Mouse (Mus musculus): Measurements from ENCODE around the gene Plcg2. TPM values are rescaled to one million over a fixed set of nuclear protein-coding genes. Genes with fewer than 3 reads are reported as not detected.

The Plcg2 gene
- polyA plus RNA-seq, 1 experiment from 2014 or later, result 7.6 TPM

- H3K27me3 ChIP-seq, result no peaks in the 10 kb centered on the region
- ChIA-PET CTCF (interaction anchor here (0.9 kb wide), 1 partner anchor 12 kb away, joined by 3 read pairs; no protein-coding TSS in a partner anchor), POLR2A (interaction anchor here (0.6 kb wide), 1 partner anchor 33 kb away, joined by 4 read pairs; no protein-coding TSS in a partner anchor)
- in situ Hi-C loops (cut with MboI; ENCODE audit: low pct_unique_long_range_greater_than_20kb), result no loop called here
- DNase-seq (ENCODE audit: low read depth, low spot score) (no peak), ATAC-seq (no peak)
- TF ChIP-seq CTCF (IDR thresholded peaks at IDR 0.05), result no peak
Observed at GRCm38 (mm10) chr8:117670461-117670860, 172.4 kb downstream of the Plcg2 start.

- TF ChIP-seq CTCF (IDR thresholded peaks at IDR 0.05), result no peak
- DNase-seq (ENCODE audit: low read depth, low spot score) (no peak), ATAC-seq (no peak)
- ChIA-PET CTCF (no interaction called here), POLR2A (interaction anchor here (0.6 to 1.2 kb wide), 2 partner anchors 9 to 96 kb away, joined by 3 read pairs; no protein-coding TSS in a partner anchor)
- in situ Hi-C loops (cut with MboI; ENCODE audit: low pct_unique_long_range_greater_than_20kb), result no loop called here
- H3K27me3 ChIP-seq, result no peaks in the 10 kb centered on the region
Observed at GRCm38 (mm10) chr8:117672558-117672957, 174.5 kb downstream of the Plcg2 start.

GRCm38 (mm10) chr8:117673430-117673830 is 175.3 kb downstream of the Plcg2 start, which contains the start of gene Sdr42e1:
Gene Sdr42e1 (minus strand): TSS chr8:117673689.
- ATAC-seq (peak; percentile 57), DNase-seq (ENCODE audit: low read depth, low spot score) (no peak)
- no peaks in the 10 kb centered on the region for H3K27me3 ChIP-seq
- in situ Hi-C loops (cut with MboI; ENCODE audit: low pct_unique_long_range_greater_than_20kb), result no loop called here
- CTCF ChIA-PET, result no interaction called here
- no peak for TF ChIP-seq CTCF (IDR thresholded peaks at IDR 0.05)
- POLR2A ChIA-PET, result interaction anchor here (1.1 to 1.2 kb wide), 2 partner anchors 8 to 12 kb away, joined by 3 read pairs; no protein-coding TSS in a partner anchor

DNA sequence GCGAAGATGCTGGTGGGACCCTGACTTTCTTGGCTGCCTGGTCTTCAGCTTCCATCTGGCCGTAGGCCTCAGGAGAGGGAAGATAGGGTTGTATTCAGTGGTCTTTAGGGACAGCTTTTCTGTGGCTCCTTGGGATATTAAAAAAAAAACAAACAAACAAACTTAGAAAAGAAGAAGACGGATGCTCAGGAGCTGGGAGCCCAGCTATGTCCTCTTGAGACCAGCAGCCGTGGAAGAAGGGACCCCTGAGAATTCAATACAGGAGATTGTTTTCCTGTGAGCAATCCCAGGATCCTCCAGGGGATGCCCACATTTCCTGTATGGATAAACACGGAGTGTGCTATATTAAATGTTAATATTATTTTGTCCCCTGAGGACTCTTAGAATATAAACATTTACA is 177.1 kb downstream of the Plcg2 start:
- ChIA-PET CTCF (no interaction called here), POLR2A (no interaction called here)
- in situ Hi-C loops (cut with MboI; ENCODE audit: low pct_unique_long_range_greater_than_20kb), result no loop called here
- H3K27me3 ChIP-seq, result peaks cover 1% of the 10 kb centered on the region
- TF ChIP-seq CTCF (IDR thresholded peaks at IDR 0.05), result no peak
- ATAC-seq (no peak), DNase-seq (ENCODE audit: low read depth, low spot score) (no peak)

DNA sequence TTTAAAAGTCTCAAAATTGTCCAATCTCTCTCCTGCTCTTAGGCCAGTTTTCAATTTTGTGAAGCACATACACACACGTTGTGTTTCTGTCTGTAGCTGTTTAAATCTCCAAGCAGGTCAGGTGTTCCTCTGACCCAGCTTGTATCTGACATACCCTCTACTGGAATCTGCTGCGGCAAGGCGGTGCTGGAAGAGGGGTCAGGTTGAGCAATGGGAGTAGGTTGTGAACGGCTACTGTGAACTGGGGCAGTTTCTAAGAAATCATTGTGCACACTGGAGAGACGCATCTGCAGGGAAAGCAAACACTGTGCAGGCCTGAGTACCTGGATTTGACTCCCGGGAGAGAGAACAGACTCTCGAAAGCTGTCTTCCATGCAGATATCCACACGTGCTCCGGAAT is 178.4 kb downstream of the Plcg2 start:
- no peak for DNase-seq (ENCODE audit: low read depth, low spot score)
- in situ Hi-C loops (cut with MboI; ENCODE audit: low pct_unique_long_range_greater_than_20kb), result no loop called here
- CTCF ChIA-PET, result interaction anchor here (1.4 kb wide), 1 partner anchor 30 kb away, joined by 4 read pairs; no protein-coding TSS in a partner anchor
- no peak for TF ChIP-seq CTCF (IDR thresholded peaks at IDR 0.05)
- POLR2A ChIA-PET, result no interaction called here
- H3K27me3 ChIP-seq, result peaks cover 7% of the 10 kb centered on the region
- ATAC-seq, result no peak

- ATAC-seq (no peak), DNase-seq (ENCODE audit: low read depth, low spot score) (no peak)
- ChIA-PET CTCF (interaction anchor here (1.4 kb wide), 1 partner anchor 31 kb away, joined by 4 read pairs; no protein-coding TSS in a partner anchor), POLR2A (no interaction called here)
- TF ChIP-seq CTCF (IDR thresholded peaks at IDR 0.05), result no peak
- H3K27me3 ChIP-seq, result peaks cover 12% of the 10 kb centered on the region
- in situ Hi-C loops (cut with MboI; ENCODE audit: low pct_unique_long_range_greater_than_20kb), result no loop called here
Observed at GRCm38 (mm10) chr8:117677011-117677410, 178.9 kb downstream of the Plcg2 start.

DNA sequence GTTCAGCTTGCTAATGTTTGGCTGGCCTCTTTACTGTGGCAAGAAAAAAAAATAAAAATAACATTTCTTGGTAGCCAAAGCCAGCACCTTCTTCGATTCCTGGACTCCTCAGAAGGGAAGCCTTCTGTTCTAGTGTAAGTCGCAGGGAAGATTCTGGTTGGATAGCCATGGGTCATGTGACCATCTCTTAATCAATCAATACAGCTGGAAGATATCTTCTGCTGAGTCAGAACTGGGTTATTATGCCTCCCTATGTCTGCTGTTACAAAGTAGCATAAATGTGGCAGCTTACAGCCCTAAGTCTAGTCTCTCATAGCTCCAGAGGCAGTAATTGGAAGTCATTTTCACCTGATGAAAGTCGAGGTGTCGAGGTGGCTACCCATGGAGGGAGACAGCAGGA is 180.6 kb downstream of the Plcg2 start:
- ChIA-PET POLR2A (no interaction called here), CTCF (interaction anchor here (1.1 kb wide), 1 partner anchor 171 kb away, joined by 3 read pairs; no protein-coding TSS in a partner anchor)
- H3K27me3 ChIP-seq, result peaks cover 13% of the 10 kb centered on the region
- TF ChIP-seq CTCF (IDR thresholded peaks at IDR 0.05), result no peak
- in situ Hi-C loops (cut with MboI; ENCODE audit: low pct_unique_long_range_greater_than_20kb), result no loop called here
- DNase-seq (ENCODE audit: low read depth, low spot score), result no peak
- no peak for ATAC-seq

- no peak for DNase-seq (ENCODE audit: low read depth, low spot score)
- CTCF ChIA-PET, result no interaction called here
- H3K27me3 ChIP-seq, result peaks cover 21% of the 10 kb centered on the region
Observed at GRCm38 (mm10) chr8:117683925-117684472, 185.9 kb downstream of the Plcg2 start.

DNA sequence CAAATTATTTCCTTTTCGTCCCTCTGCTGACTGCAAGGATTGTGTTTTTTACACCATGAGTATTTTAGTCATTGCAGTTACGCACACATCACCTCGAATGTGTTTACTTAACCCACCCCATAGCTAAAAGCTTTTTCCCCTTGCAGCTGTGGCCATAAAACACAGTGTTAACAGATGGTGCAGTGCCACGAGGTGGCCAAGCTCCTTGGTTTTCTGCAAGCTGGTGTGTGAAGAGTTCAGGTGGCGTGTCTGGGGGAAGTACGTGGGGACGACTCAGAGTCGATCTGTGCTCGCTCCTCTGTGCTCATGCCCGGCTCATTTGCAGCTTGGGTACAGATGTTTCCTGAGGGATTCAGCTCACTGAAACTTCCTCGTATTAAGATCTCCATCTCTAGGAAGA is 186.4 kb downstream of the Plcg2 start:
- peaks cover 21% of the 10 kb centered on the region for H3K27me3 ChIP-seq
- ChIA-PET CTCF (no interaction called here), POLR2A (no interaction called here)
- in situ Hi-C loops (cut with MboI; ENCODE audit: low pct_unique_long_range_greater_than_20kb), result no loop called here
- ATAC-seq (no peak), DNase-seq (ENCODE audit: low read depth, low spot score) (no peak)
- no peak for TF ChIP-seq CTCF (IDR thresholded peaks at IDR 0.05)

More at GRCm38 (mm10) chr8:117683925-117684472, 185.9 kb downstream of the Plcg2 start:
- POLR2A ChIA-PET, result no interaction called here
- no peak for TF ChIP-seq CTCF (IDR thresholded peaks at IDR 0.05)
- in situ Hi-C loops (cut with MboI; ENCODE audit: low pct_unique_long_range_greater_than_20kb), result no loop called here
- no peak for ATAC-seq

Other genes with a start within 250 kb of the Plcg2 start
- gene Cmip, start 241.2 kb upstream of the Plcg2 start, polyA plus RNA-seq (2021), result 63.6 TPM
- 1.6 TPM for gene Sdr42e1, start 175.4 kb downstream of the Plcg2 start, polyA plus RNA-seq (2021)
- gene Hsd17b2, start 203.6 kb downstream of the Plcg2 start, polyA plus RNA-seq (2021), result 3.2 TPM